Mouse (Mus musculus) inflammation-experienced regulatory T-cells (primary cell): Measurements from ENCODE around the gene Unc119. TPM values are rescaled to one million over a fixed set of nuclear protein-coding genes. Genes with fewer than 3 reads are reported as not detected.

Experiments used
- polyA plus RNA-seq, 2 experiments: library from polyadenylated mRNA; unstranded; fragments of 100-300 nt; shearing (Covaris generic); gene quantifications; one replicate each; pipeline ENCODE4 v1.2.1; 2017

Gene Unc119
- polyA plus RNA-seq: 10 to 100 TPM; 58.4 to 82.5 TPM

GRCm38 (mm10) chr11:78343381-78344327 lies at the start of gene Unc119:
Gene Unc119 (plus strand): TSS chr11:78343482.

GRCm38 (mm10) chr11:78301357-78302084 lies 41.8 kb upstream of the Unc119 start, which contains the start of gene Spag5:
Gene Spag5 (plus strand): TSS chr11:78301529.

GRCm38 (mm10) chr11:78322860-78323259 lies 20.4 kb upstream of the Unc119 start, which contains the start of gene Aldoc:
Gene Aldoc (plus strand): TSS chr11:78322968.

GRCm38 (mm10) chr11:78327634-78328511 lies 15.4 kb upstream of the Unc119 start, which contains the start of gene Pigs:
Gene Pigs (plus strand): TSS chr11:78328415.

GRCm38 (mm10) chr11:78386508-78387043 lies 43.3 kb downstream of the Unc119 start, which contains the start of gene Foxn1:
Gene Foxn1 (minus strand): TSS chr11:78386558.

Other genes starting within 250 kb of the Unc119 start
- 10 to 100 TPM; 16.4 to 22.2 TPM for gene Fam222b, start 248.8 kb upstream of the Unc119 start, polyA plus RNA-seq
- gene Traf4, start 177.9 kb upstream of the Unc119 start, polyA plus RNA-seq: 10 to 100 TPM; 37.7 to 41.3 TPM
- 10 to 100 TPM; 10.2 to 10.5 TPM for gene Nek8, start 166.8 kb upstream of the Unc119 start, polyA plus RNA-seq
- 1 to 10 TPM; 3.2 to 3.4 TPM for gene Tlcd1, start 166.8 kb upstream of the Unc119 start, polyA plus RNA-seq
- gene Rpl23a, start 159.9 kb upstream of the Unc119 start, polyA plus RNA-seq: 1,000 to 10,000 TPM; 1,229 to 1,373 TPM
- 1 to 10 TPM; 1.6 to 3.9 TPM for gene Rab34, start 155.1 kb upstream of the Unc119 start, polyA plus RNA-seq
- 1 to 10 TPM in 1 of 2 experiments, under 1 TPM in 1; 0.71 to 3.6 TPM for gene Proca1, start 150.1 kb upstream of the Unc119 start, polyA plus RNA-seq
- gene Sdf2, start 97.7 kb upstream of the Unc119 start, polyA plus RNA-seq: 100 to 1,000 TPM in 1 of 2 experiments, 10 to 100 TPM in 1; 85.9 to 108 TPM
- gene Supt6, start 97.5 kb upstream of the Unc119 start, polyA plus RNA-seq: 10 to 100 TPM; 35.7 to 38.9 TPM
- 10 to 100 TPM; 70.9 to 82.1 TPM for gene 2610507B11Rik, start 81.7 kb upstream of the Unc119 start, polyA plus RNA-seq
- gene BC030499, start 52.6 kb upstream of the Unc119 start, polyA plus RNA-seq: 1 to 10 TPM in 1 of 2 experiments, under 1 TPM in 1; 0.61 to 1.1 TPM
- 1 to 10 TPM; 1.8 to 2.6 TPM for gene Spag5, start 42.0 kb upstream of the Unc119 start, polyA plus RNA-seq
- 10 to 100 TPM in 1 of 2 experiments, 1 to 10 TPM in 1; 4.7 to 11.9 TPM for gene Aldoc, start 20.5 kb upstream of the Unc119 start, polyA plus RNA-seq
- 100 to 1,000 TPM in 1 of 2 experiments, 10 to 100 TPM in 1; 97.8 to 113 TPM for gene Pigs, start 15.1 kb upstream of the Unc119 start, polyA plus RNA-seq
- under 1 TPM; 0.30 to 0.45 TPM for gene Foxn1, start 43.1 kb downstream of the Unc119 start, polyA plus RNA-seq
- not detected for gene Slc13a2, start 78.7 kb downstream of the Unc119 start, polyA plus RNA-seq
- 1 to 10 TPM; 2.6 to 3.1 TPM for gene Slc46a1, start 122.2 kb downstream of the Unc119 start, polyA plus RNA-seq
- 1 to 10 TPM; 3.5 to 8.3 TPM for gene Sarm1, start 154.3 kb downstream of the Unc119 start, polyA plus RNA-seq
- 1 to 10 TPM in 1 of 2 experiments, not detected in 1; 7.0 TPM for gene Vtn, start 155.6 kb downstream of the Unc119 start, polyA plus RNA-seq
- gene Sebox, start 160.0 kb downstream of the Unc119 start, polyA plus RNA-seq: under 1 TPM in 1 of 2 experiments, not detected in 1; 0.28 TPM
- 10 to 100 TPM; 25.5 to 38.7 TPM for gene Tmem199, start 168.7 kb downstream of the Unc119 start, polyA plus RNA-seq
- 10 to 100 TPM; 38.5 to 41.9 TPM for gene Poldip2, start 168.7 kb downstream of the Unc119 start, polyA plus RNA-seq
- 10 to 100 TPM; 14.9 to 16.2 TPM for gene Tnfaip1, start 192.8 kb downstream of the Unc119 start, polyA plus RNA-seq
- 100 to 1,000 TPM in 1 of 2 experiments, 10 to 100 TPM in 1; 74.9 to 107 TPM for gene Ift20, start 192.9 kb downstream of the Unc119 start, polyA plus RNA-seq
- 10 to 100 TPM in 1 of 2 experiments, 1 to 10 TPM in 1; 9.5 to 14.8 TPM for gene Tmem97, start 207.3 kb downstream of the Unc119 start, polyA plus RNA-seq